Mouse (Mus musculus) lung, embryonic 14.5 days (tissue): ENCODE results near the gene Rwdd3. TPM values are rescaled to one million over a fixed set of nuclear protein-coding genes. Genes with fewer than 3 reads are reported as not detected.

Source experiments
- ATAC-seq: fragments of 200-750 bp; cut with Nextera tagmentation; 2 replicates; pipeline ENCODE4 v1.8.0; 2017; ENCODE audit warnings: mild to moderate bottlenecking, moderate TSS enrichment, moderate library complexity; ENCODE audit not compliant: insufficient read depth
- DNase-seq: peaks from one replicate; pipeline ENCODE4 v3.0.0-alpha.2; 2015
- H3K27ac ChIP-seq: fragments of 300-500 bp; sonication (generic); 2 replicates; pipeline ENCODE4 v1.5.1; 2014; ENCODE audit warnings: low read depth, mild to moderate bottlenecking, moderate library complexity
- H3K27me3 ChIP-seq: fragments of 300-500 bp; sonication (generic); 2 replicates; pipeline ENCODE4 v1.6.1; 2014; ENCODE audit warnings: low read length, control low read depth; ENCODE audit not compliant: insufficient read depth
- H3K36me3 ChIP-seq: fragments of 300-500 bp; sonication (generic); 2 replicates; pipeline ENCODE4 v1.6.1; 2014; ENCODE audit warnings: control low read depth; ENCODE audit not compliant: insufficient read depth
- H3K4me1 ChIP-seq: fragments of 300-500 bp; sonication (generic); 2 replicates; pipeline ENCODE4 v1.6.1; 2014; ENCODE audit warnings: antibody characterized with exemption, control low read depth; ENCODE audit not compliant: insufficient read depth
- H3K4me2 ChIP-seq: fragments of 300-500 bp; sonication (generic); 2 replicates; pipeline ENCODE4 v1.6.1; 2014; ENCODE audit warnings: mild to moderate bottlenecking
- H3K4me3 ChIP-seq: fragments of 300-500 bp; sonication (generic); 2 replicates; pipeline ENCODE4 v1.5.1; 2014; ENCODE audit warnings: low read depth, low read length
- H3K9ac ChIP-seq: fragments of 300-500 bp; sonication (generic); 2 replicates; pipeline ENCODE4 v1.6.1; 2014
- H3K9me3 ChIP-seq: fragments of 300-500 bp; sonication (generic); 2 replicates; pipeline ENCODE4 v1.6.1; 2016; ENCODE audit warnings: low read depth, low read length, control low read depth
- CTCF ChIP-seq: IDR thresholded peaks from 2 replicates; pipeline ENCODE4 v1.5.1; 2016; ENCODE audit warnings: antibody characterized with exemption, low read depth
- WGBS: fragments of 180-500 bp; shearing (Covaris S2); extraction: QIAGEN DNeasy Blood & Tissue Kit; methylation state at CpG from one replicate; pipeline ENCODE4 v1.1.7; 2014; 5-methylcytosine and 5-hydroxymethylcytosine counted together
- polyA plus RNA-seq: library from polyadenylated mRNA; unstranded; fragments of >200 nt; fragmentation: Nextera tagmentation; extraction: Ambion mirVana; gene quantifications from 2 replicates; pipeline ENCODE4 v1.2.1, GENCODE M21; 2014

Rwdd3 gene
- polyA plus RNA-seq, 1 experiment from 2014 or later = 4.3 TPM

GRCm38 (mm10) chr3:121201012-121201747 is 29.7 kb upstream of the Rwdd3 start:
- no peak overlapping the region for H3K4me3 ChIP-seq
- no peaks in the 10 kb centered on the region for H3K4me1 ChIP-seq
- ATAC-seq (peak; percentile 65; the same call in 1 of the 2 replicates), DNase-seq (no peak)
- no peak overlapping the region for H3K9ac ChIP-seq
- H3K4me2 ChIP-seq = no peak overlapping the region
- H3K9me3 ChIP-seq = no peaks in the 10 kb centered on the region
- no peak overlapping the region for H3K27ac ChIP-seq
- WGBS = 40% methylated on average over 11 of the region's 11 CpGs
- no peak for TF ChIP-seq CTCF
- no peaks in the 10 kb centered on the region for H3K27me3 ChIP-seq
- no peaks in the 10 kb centered on the region for H3K36me3 ChIP-seq

DNA sequence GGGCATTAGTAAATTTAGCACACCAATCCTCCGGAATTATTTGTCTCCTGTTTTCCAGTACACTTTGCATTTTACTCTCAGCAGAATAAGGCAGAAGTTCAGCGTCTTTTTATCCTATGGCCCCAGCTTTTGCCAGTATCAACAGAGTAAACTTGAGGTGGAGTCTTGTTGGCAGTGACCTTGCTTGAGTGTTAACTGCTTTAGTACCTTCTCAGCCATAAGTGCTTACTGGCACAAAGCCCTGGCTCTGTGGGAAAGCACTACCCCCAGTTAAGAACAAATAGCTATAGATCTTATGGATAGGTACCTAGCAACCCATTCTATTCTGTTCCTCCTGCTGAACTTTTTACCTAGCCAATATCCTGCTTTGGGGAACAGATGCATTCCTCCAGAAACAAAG is 17.7 kb upstream of the Rwdd3 start:
- no peak overlapping the region for H3K4me3 ChIP-seq
- H3K9ac ChIP-seq = no peak overlapping the region
- no peak for TF ChIP-seq CTCF
- no peaks in the 10 kb centered on the region for H3K9me3 ChIP-seq
- ATAC-seq (no peak), DNase-seq (no peak)
- 76% methylated on average over 2 of the region's 2 CpGs for WGBS
- peaks cover 3% of the 10 kb centered on the region; the same call in 1 of the 2 replicates for H3K4me1 ChIP-seq
- H3K27ac ChIP-seq = no peak overlapping the region
- H3K27me3 ChIP-seq = no peaks in the 10 kb centered on the region
- H3K36me3 ChIP-seq = no peaks in the 10 kb centered on the region
- H3K4me2 ChIP-seq = no peak overlapping the region

GRCm38 (mm10) chr3:121187510-121187909 is 16.0 kb upstream of the Rwdd3 start:
- Histone ChIP-seq H3K27ac (no peak overlapping the region), H3K9me3 (no peaks in the 10 kb centered on the region), H3K27me3 (no peaks in the 10 kb centered on the region), H3K36me3 (no peaks in the 10 kb centered on the region), H3K9ac (no peak overlapping the region), H3K4me2 (no peak overlapping the region), H3K4me1 (peaks cover 5% of the 10 kb centered on the region; the same call in 1 of the 2 replicates), H3K4me3 (no peak overlapping the region)
- ATAC-seq (no peak), DNase-seq (no peak)
- no peak for TF ChIP-seq CTCF
- WGBS = 57% methylated on average over 7 of the region's 7 CpGs

- ATAC-seq = no peak
- no peak overlapping the region for H3K4me2 ChIP-seq
- no peak overlapping the region for H3K9ac ChIP-seq
- no peaks in the 10 kb centered on the region for H3K36me3 ChIP-seq
- H3K9me3 ChIP-seq = no peaks in the 10 kb centered on the region
- H3K27me3 ChIP-seq = no peaks in the 10 kb centered on the region
- peak; percentile 69 for DNase-seq
- no peak overlapping the region for H3K4me3 ChIP-seq
- H3K4me1 ChIP-seq = peaks cover 5% of the 10 kb centered on the region; the same call in 1 of the 2 replicates
- H3K27ac ChIP-seq = no peak overlapping the region
- no peak for TF ChIP-seq CTCF
- WGBS = 53% methylated on average over 3 of the region's 3 CpGs
Measured at GRCm38 (mm10) chr3:121186925-121187324, 15.4 kb upstream of the Rwdd3 start.

DNA sequence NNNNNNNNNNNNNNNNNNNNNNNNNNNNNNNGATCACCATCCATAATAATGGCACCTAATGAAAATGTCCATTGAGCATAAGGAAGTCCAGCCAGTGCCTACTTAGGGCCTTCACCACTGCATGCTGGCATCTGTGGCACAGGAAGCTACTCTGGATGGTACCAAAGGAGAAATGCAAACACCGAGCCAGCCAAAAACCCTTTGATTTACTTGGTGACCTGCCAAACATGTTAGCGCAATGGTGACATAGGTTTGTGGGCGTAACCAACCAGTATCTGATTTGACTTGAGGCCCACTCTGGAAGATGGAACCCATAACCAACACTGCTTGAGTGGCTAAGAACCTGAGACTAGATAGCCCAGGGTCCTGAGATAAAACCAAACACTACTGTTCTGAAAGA is 13.7 kb upstream of the Rwdd3 start:
- Histone ChIP-seq H3K9ac (no peak overlapping the region), H3K36me3 (no peaks in the 10 kb centered on the region), H3K27me3 (no peaks in the 10 kb centered on the region), H3K9me3 (no peaks in the 10 kb centered on the region), H3K27ac (no peak overlapping the region), H3K4me2 (no peak overlapping the region), H3K4me1 (peaks cover 5% of the 10 kb centered on the region; the same call in 1 of the 2 replicates), H3K4me3 (no peak overlapping the region)
- ATAC-seq (no peak), DNase-seq (no peak)
- TF ChIP-seq CTCF = no peak
- 89% methylated on average over 3 of the region's 3 CpGs for WGBS

- H3K9ac ChIP-seq = no peak overlapping the region
- no peaks in the 10 kb centered on the region for H3K27me3 ChIP-seq
- H3K4me3 ChIP-seq = no peak overlapping the region
- no peaks in the 10 kb centered on the region for H3K36me3 ChIP-seq
- 83% methylated on average over 1 of the region's 1 CpGs for WGBS
- H3K27ac ChIP-seq = no peak overlapping the region
- H3K4me2 ChIP-seq = no peak overlapping the region
- H3K4me1 ChIP-seq = no peaks in the 10 kb centered on the region
- no peak for DNase-seq
- no peak for TF ChIP-seq CTCF
- no peaks in the 10 kb centered on the region for H3K9me3 ChIP-seq
- no peak for ATAC-seq
Measured at GRCm38 (mm10) chr3:121176011-121176410, 4.5 kb upstream of the Rwdd3 start.

- no peak overlapping the region for H3K9ac ChIP-seq
- no peaks in the 10 kb centered on the region for H3K9me3 ChIP-seq
- no peaks in the 10 kb centered on the region for H3K36me3 ChIP-seq
- H3K4me3 ChIP-seq = no peak overlapping the region
- H3K4me1 ChIP-seq = no peaks in the 10 kb centered on the region
- DNase-seq (no peak), ATAC-seq (no peak)
- no peaks in the 10 kb centered on the region for H3K27me3 ChIP-seq
- H3K4me2 ChIP-seq = no peak overlapping the region
- WGBS = 47% methylated on average over 9 of the region's 9 CpGs
- TF ChIP-seq CTCF = no peak
- H3K27ac ChIP-seq = no peak overlapping the region
Measured at GRCm38 (mm10) chr3:121174248-121174945, 2.9 kb upstream of the Rwdd3 start.
